Mouse (Mus musculus): ENCODE data around the gene Epm2a.

- TF ChIP-seq EP300 (IDR thresholded peaks at IDR 0.05; ENCODE audit: insufficient read depth, low read depth, low read length) (no peak), CTCF (IDR thresholded peaks at IDR 0.05; ENCODE audit: low read depth, low read length) (peak; percentile 22)
Measured at GRCm38 (mm10) chr10:11361985-11362692, 18.9 kb downstream of the Epm2a start.
